Mouse (Mus musculus) heart, postnatal 0 days (tissue): Measurements from ENCODE around the gene Vmp1. TPM values are rescaled to one million over a fixed set of nuclear protein-coding genes. Genes with fewer than 3 reads are reported as not detected.

Source experiments
- ATAC-seq: fragments of 200-750 bp; cut with Nextera tagmentation; 2 replicates; pipeline ENCODE4 v1.8.0; 2017; ENCODE audit warnings: low read depth, moderate number of reproducible peaks, moderate library complexity; ENCODE audit not compliant: insufficient read depth
- DNase-seq: peaks from one replicate; pipeline ENCODE4 v3.0.0-alpha.2; 2016; ENCODE audit warnings: low spot score
- H3K27ac ChIP-seq: fragments of 300-500 bp; sonication (generic); 2 replicates; pipeline ENCODE4 v1.5.1; 2014; ENCODE audit warnings: low read depth, mild to moderate bottlenecking
- H3K27me3 ChIP-seq: fragments of 300-500 bp; sonication (generic); 2 replicates; pipeline ENCODE4 v1.6.1; 2014; ENCODE audit warnings: low read length, mixed read lengths; ENCODE audit not compliant: control insufficient read depth, insufficient read depth
- H3K36me3 ChIP-seq: fragments of 300-500 bp; sonication (generic); replicated peaks from 2 replicates; pipeline ENCODE4 v1.6.1; 2014; ENCODE audit warnings: low read length, mixed read lengths; ENCODE audit not compliant: control insufficient read depth, insufficient read depth
- H3K4me1 ChIP-seq: fragments of 300-500 bp; sonication (generic); 2 replicates; pipeline ENCODE4 v1.6.1; 2014; ENCODE audit warnings: antibody characterized with exemption; ENCODE audit not compliant: control insufficient read depth, insufficient read depth
- H3K4me2 ChIP-seq: fragments of 300-500 bp; sonication (generic); 2 replicates; pipeline ENCODE4 v1.6.1; 2014; ENCODE audit warnings: low read depth, mild to moderate bottlenecking, low read length, moderate library complexity
- H3K4me3 ChIP-seq: fragments of 300-500 bp; sonication (generic); 2 replicates; pipeline ENCODE4 v1.5.1; 2014; ENCODE audit warnings: low read depth, low read length
- H3K9ac ChIP-seq: fragments of 300-500 bp; sonication (generic); replicated peaks from 2 replicates; pipeline ENCODE4 v1.6.1; 2014; ENCODE audit warnings: low read depth, low read length, mixed read lengths
- H3K9me3 ChIP-seq: fragments of 300-500 bp; sonication (generic); replicated peaks from 2 replicates; pipeline ENCODE4 v1.6.1; 2016; ENCODE audit warnings: low read length; ENCODE audit not compliant: control insufficient read depth
- CTCF ChIP-seq: IDR thresholded peaks from 2 replicates; pipeline ENCODE4 v1.5.1; 2016; ENCODE audit warnings: antibody characterized with exemption, control low read depth, low read depth
- EP300 ChIP-seq: IDR thresholded peaks from 2 replicates; pipeline ENCODE4 v1.6.1; 2016; ENCODE audit warnings: antibody characterized with exemption, low read depth
- WGBS: fragments of 180-500 bp; shearing (Covaris S2); extraction: QIAGEN DNeasy Blood & Tissue Kit; methylation state at CpG from one replicate; pipeline ENCODE4 v1.1.7; 2014; 5-methylcytosine and 5-hydroxymethylcytosine counted together
- polyA plus RNA-seq: library from polyadenylated mRNA; unstranded; fragments of >200 nt; fragmentation: Nextera tagmentation; extraction: Ambion mirVana; gene quantifications from 2 replicates; pipeline ENCODE4 v1.2.1, GENCODE M21; 2015
- total RNA-seq: library from RNA; depleted of rRNA; stranded (reverse); fragments of >200 nt; gene quantifications from 2 replicates; pipeline ENCODE4 v1.2.3, GENCODE M21; 2014; ENCODE audit warnings: low replicate concordance

Vmp1 gene
- total and polyA plus RNA-seq, 2 experiments from 2014 or later, result 48.9 to 77.9 TPM

DNA sequence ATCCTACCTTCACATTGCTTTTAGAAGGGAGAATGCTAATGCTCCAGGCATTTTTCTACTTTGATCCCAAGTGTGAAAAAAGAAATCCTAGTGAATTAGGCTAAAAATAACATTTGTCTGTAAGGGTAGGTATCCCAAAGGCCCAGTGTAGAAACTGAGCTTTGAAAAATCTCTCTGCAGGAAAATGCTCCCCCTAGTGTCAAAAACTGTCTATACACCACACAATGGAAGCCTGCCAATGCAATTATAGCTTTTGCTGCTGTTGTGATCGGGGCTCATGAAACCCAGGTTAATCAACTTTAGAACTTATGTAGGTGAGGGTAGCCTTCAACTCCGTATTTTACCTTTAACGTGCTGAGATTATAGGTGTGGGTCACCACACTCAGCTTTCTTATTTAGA, 30.2 kb downstream of the Vmp1 start:
- TF ChIP-seq EP300 (no peak), CTCF (peak; percentile 79)
- Histone ChIP-seq H3K4me2 (no peak overlapping the region), H3K27me3 (no peaks in the 10 kb centered on the region), H3K9ac (no peak overlapping the region), H3K4me3 (no peak overlapping the region), H3K27ac (peak overlapping the region; percentile 12), H3K36me3 (no peaks in the 10 kb centered on the region), H3K4me1 (0 out of 2 replicates have a peak, but pooled peaks cover 6% of the 10 kb centered on the region), H3K9me3 (no peaks in the 10 kb centered on the region)
- WGBS, result 9% methylated on average over 3 of the region's 3 CpGs
- peak; percentile 81 for DNase-seq
- no peak; the same call in 1 of the 2 replicates for ATAC-seq

- Histone ChIP-seq H3K9me3 (no peaks in the 10 kb centered on the region), H3K4me1 (0 out of 2 replicates have a peak, but pooled peaks cover 6% of the 10 kb centered on the region), H3K4me2 (no peak overlapping the region), H3K27me3 (no peaks in the 10 kb centered on the region), H3K36me3 (no peaks in the 10 kb centered on the region), H3K4me3 (no peak overlapping the region), H3K9ac (no peak overlapping the region), H3K27ac (peak overlapping the region; percentile 16)
- WGBS, result 71% methylated on average over 4 of the region's 4 CpGs
- TF ChIP-seq EP300 (no peak), CTCF (no peak)
- DNase-seq (no peak), ATAC-seq (no peak)
Observed at GRCm38 (mm10) chr11:86652578-86652979, 31.1 kb downstream of the Vmp1 start.

DNA sequence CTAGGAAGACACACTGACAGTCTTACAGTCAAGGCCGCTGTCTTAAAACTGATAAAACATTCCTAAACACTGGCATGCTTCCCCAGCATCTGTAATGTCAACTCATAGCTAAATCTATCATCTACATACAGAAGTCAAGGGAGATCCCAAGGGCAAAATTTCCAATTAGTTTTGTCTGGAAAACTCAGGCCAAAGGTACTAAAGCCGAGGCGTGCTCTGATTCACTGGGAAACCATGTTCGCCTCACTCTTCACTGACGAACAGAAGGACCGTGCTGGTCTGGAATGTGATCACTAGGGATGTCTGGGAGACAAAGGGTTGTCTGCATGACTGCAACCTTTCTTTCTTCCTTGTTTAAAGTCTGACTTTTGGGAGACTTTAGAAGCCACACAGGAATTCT, 33.0 kb downstream of the Vmp1 start:
- 41% methylated on average over 6 of the region's 6 CpGs for WGBS

GRCm38 (mm10) chr11:86649542-86649941, 34.1 kb downstream of the Vmp1 start:
- Histone ChIP-seq H3K9me3 (no peaks in the 10 kb centered on the region), H3K9ac (no peak overlapping the region), H3K36me3 (no peaks in the 10 kb centered on the region), H3K27ac (no peak overlapping the region), H3K4me2 (no peak overlapping the region), H3K27me3 (no peaks in the 10 kb centered on the region), H3K4me1 (peaks cover 11% of the 10 kb centered on the region; the same call in 1 of the 2 replicates), H3K4me3 (no peak overlapping the region)
- TF ChIP-seq EP300 (no peak), CTCF (no peak)
- no peak for DNase-seq
- WGBS, result 76% methylated on average over 1 of the region's 1 CpGs
- ATAC-seq, result no peak

More for the DNA sequence above, 33.0 kb downstream of the Vmp1 start:
- Histone ChIP-seq H3K4me3 (no peak overlapping the region), H3K27ac (peak overlapping the region; percentile 16; the same call in 1 of the 2 replicates), H3K9ac (no peak overlapping the region), H3K4me1 (peaks cover 11% of the 10 kb centered on the region; the same call in 1 of the 2 replicates), H3K36me3 (no peaks in the 10 kb centered on the region), H3K27me3 (no peaks in the 10 kb centered on the region), H3K4me2 (no peak overlapping the region), H3K9me3 (no peaks in the 10 kb centered on the region)
- no peak for TF ChIP-seq EP300
- DNase-seq (no peak), ATAC-seq (no peak)

- H3K4me1 ChIP-seq, result peaks cover 11% of the 10 kb centered on the region; the same call in 1 of the 2 replicates
- no peaks in the 10 kb centered on the region for H3K27me3 ChIP-seq
- TF ChIP-seq CTCF (no peak), EP300 (no peak)
- no peak overlapping the region for H3K9ac ChIP-seq
- ATAC-seq (no peak), DNase-seq (no peak)
- WGBS, result 90% methylated on average over 15 of the region's 15 CpGs
- H3K9me3 ChIP-seq, result no peaks in the 10 kb centered on the region
- no peak overlapping the region for H3K27ac ChIP-seq
- H3K4me2 ChIP-seq, result no peak overlapping the region
- no peak overlapping the region for H3K4me3 ChIP-seq
- peaks cover 5% of the 10 kb centered on the region; the same call in 1 of the 2 replicates for H3K36me3 ChIP-seq
Observed at GRCm38 (mm10) chr11:86647706-86648447, 35.8 kb downstream of the Vmp1 start.
